Mouse (Mus musculus): Measurements from ENCODE around the gene Atf4. TPM values are rescaled to one million over a fixed set of nuclear protein-coding genes. Genes with fewer than 3 reads are reported as not detected.

Atf4 gene
- total and polyA plus RNA-seq, 3 experiments = 85.1 to 444 (median 351) TPM

DNA sequence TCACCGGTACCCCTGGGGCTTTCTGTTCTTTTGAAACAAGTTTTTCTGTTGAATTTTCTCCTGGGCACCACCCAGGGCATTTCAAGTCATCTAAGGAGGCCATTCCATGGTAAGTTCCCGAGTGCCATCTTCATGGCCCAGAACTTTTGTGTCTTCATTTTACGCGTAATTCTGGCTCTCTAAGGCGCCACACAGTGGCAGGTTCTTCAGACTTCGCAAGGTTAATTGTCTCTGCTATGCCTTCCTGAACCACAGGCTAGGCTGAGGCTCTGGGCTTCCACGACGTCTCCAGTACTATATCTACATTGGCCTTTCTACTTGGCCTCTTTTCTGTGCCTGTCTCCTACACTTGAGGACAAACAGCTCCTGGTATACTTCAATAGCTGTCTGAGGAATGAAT lies 34.0 kb upstream of the Atf4 start:
- TF ChIP-seq CTCF (IDR thresholded peaks at IDR 0.05 in 2 of 3, conservative IDR thresholded peaks at IDR 0.05 in 1 of 3; ENCODE audit: control insufficient read depth in 1 of 3, insufficient read depth in 1 of 3, low read depth in 2 of 3, low read length in 3 of 3, poor library complexity in 1 of 3, severe bottlenecking in 1 of 3) (peak in 1 of 3 experiments; percentile 14; a peak in 1 of 6 replicates), BHLHE40 (IDR thresholded peaks at IDR 0.05; ENCODE audit: borderline replicate concordance, low read depth, low read length) (no peak)
- no peak for DNase-seq (ENCODE audit: low read depth, low spot score)
- H3K9me3 ChIP-seq (replicated peaks; ENCODE audit: insufficient read depth, low read length) = no peaks in the 10 kb centered on the region

DNA sequence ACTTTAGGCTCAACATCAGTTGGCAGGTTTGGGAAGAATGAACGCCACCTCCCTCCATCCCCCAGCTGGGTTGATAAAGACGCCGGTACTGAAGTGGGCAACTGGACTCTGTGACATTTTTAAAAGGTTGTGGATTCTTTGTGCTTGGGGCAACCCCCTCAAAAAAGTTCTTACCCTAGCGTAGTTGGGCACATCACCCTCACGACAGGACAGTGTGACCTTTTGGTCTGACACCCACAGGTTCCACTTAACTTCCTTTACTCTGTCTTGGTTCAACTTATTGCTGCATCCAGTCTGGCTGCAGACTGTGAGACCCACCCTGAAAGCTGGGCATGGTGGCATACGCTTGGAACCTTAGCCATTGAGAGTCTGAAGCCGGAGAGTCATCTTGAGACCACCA lies 31.2 kb upstream of the Atf4 start:
- peaks cover 0 to 1% of the 10 kb centered on the region in 2 experiments; a peak in 2 of 4 replicates for H3K27me3 ChIP-seq (ENCODE audit: control insufficient read depth in 1 of 2, insufficient read depth in 2 of 2, low read length in 2 of 2)
- TF ChIP-seq JUND (IDR thresholded peaks at IDR 0.05; ENCODE audit: low read depth, low read length) = no peak
- TF ChIP-seq TAL1 (IDR thresholded peaks at IDR 0.05; ENCODE audit: low read length) = no peak
- no peak for TF ChIP-seq MXI1 (IDR thresholded peaks at IDR 0.05; ENCODE audit: low read depth, low read length)
- TF ChIP-seq RCOR1 (IDR thresholded peaks at IDR 0.05; ENCODE audit: low read depth, low read length) = no peak
- TF ChIP-seq TCF12 (IDR thresholded peaks at IDR 0.05; ENCODE audit: low read depth, low read length) = no peak
- TF ChIP-seq POLR2AphosphoS5 (IDR thresholded peaks at IDR 0.05; ENCODE audit: borderline replicate concordance, low read depth, low read length) = no peak
- H3K9ac ChIP-seq (ENCODE audit: control insufficient read depth, low read depth, low read length, poor library complexity, severe bottlenecking) = no peak overlapping the region

More for the DNA sequence above, 34.0 kb upstream of the Atf4 start:
- Histone ChIP-seq H3K27ac (ENCODE audit: control insufficient read depth, low read depth, low read length) (no peak overlapping the region), H3K4me1 (ENCODE audit: control insufficient read depth in 1 of 2, insufficient read depth in 2 of 2, low read length in 2 of 2) (peaks cover 0 to 12% of the 10 kb centered on the region in 2 experiments; a peak in 2 of 4 replicates), H3K9ac (ENCODE audit: control insufficient read depth, low read depth, low read length, poor library complexity, severe bottlenecking) (no peak overlapping the region), H3K4me3 (ENCODE audit: control insufficient read depth in 1 of 2, insufficient read depth in 1 of 2, low read depth in 2 of 2, low read length in 2 of 2) (no peak overlapping the region), H3K36me3 (ENCODE audit: control insufficient read depth in 1 of 2, insufficient read depth in 2 of 2, low read length in 2 of 2) (no peaks in the 10 kb centered on the region), H3K27me3 (ENCODE audit: control insufficient read depth in 1 of 2, insufficient read depth in 2 of 2, low read length in 2 of 2) (peaks cover 0 to 1% of the 10 kb centered on the region in 2 experiments; a peak in 2 of 4 replicates), H3K79me2 (ENCODE audit: control insufficient read depth, insufficient read depth, low read length, poor library complexity) (no peaks in the 10 kb centered on the region)

GRCm38 (mm10) chr15:80225208-80225607 lies 29.8 kb upstream of the Atf4 start:
- Histone ChIP-seq H3K9me3 (replicated peaks; ENCODE audit: insufficient read depth, low read length) (no peaks in the 10 kb centered on the region), H3K79me2 (ENCODE audit: control insufficient read depth, insufficient read depth, low read length, poor library complexity) (no peaks in the 10 kb centered on the region), H3K4me1 (ENCODE audit: control insufficient read depth in 1 of 2, insufficient read depth in 2 of 2, low read length in 2 of 2) (peaks cover 0 to 6% of the 10 kb centered on the region in 2 experiments; a peak in 2 of 4 replicates), H3K4me3 (ENCODE audit: control insufficient read depth in 1 of 2, insufficient read depth in 1 of 2, low read depth in 2 of 2, low read length in 2 of 2) (peak overlapping the region in 1 of 2 experiments; percentile 26; a peak in 1 of 4 replicates), H3K9ac (ENCODE audit: control insufficient read depth, low read depth, low read length, poor library complexity, severe bottlenecking) (no peak overlapping the region; the same call in 1 of the 2 replicates), H3K36me3 (ENCODE audit: control insufficient read depth in 1 of 2, insufficient read depth in 2 of 2, low read length in 2 of 2) (no peaks in the 10 kb centered on the region), H3K27ac (ENCODE audit: control insufficient read depth, low read depth, low read length) (no peak overlapping the region), H3K27me3 (ENCODE audit: control insufficient read depth in 1 of 2, insufficient read depth in 2 of 2, low read length in 2 of 2) (peaks cover 0 to 1% of the 10 kb centered on the region in 2 experiments; a peak in 2 of 4 replicates)
- DNase-seq (ENCODE audit: low read depth, low spot score) = peak; percentile 83
- TF ChIP-seq USF2 (IDR thresholded peaks at IDR 0.05; ENCODE audit: borderline replicate concordance in 1 of 2, insufficient read depth in 1 of 2, low read depth in 1 of 2, low read length in 2 of 2) = no peak
- peak; percentile 74 for TF ChIP-seq ZC3H11A (IDR thresholded peaks at IDR 0.05; ENCODE audit: low read depth, low read length)
- TF ChIP-seq TAL1 (IDR thresholded peaks at IDR 0.05; ENCODE audit: low read length) = no peak
- no peak for TF ChIP-seq POLR2AphosphoS2 (IDR thresholded peaks at IDR 0.05; ENCODE audit: low read length)
- TF ChIP-seq MXI1 (IDR thresholded peaks at IDR 0.05; ENCODE audit: low read depth, low read length) = no peak
- TF ChIP-seq GABPA (IDR thresholded peaks at IDR 0.05; ENCODE audit: low read depth, low read length) = no peak
- peak; percentile 85 to 93 (median 91) for TF ChIP-seq CTCF (IDR thresholded peaks at IDR 0.05 in 2 of 3, conservative IDR thresholded peaks at IDR 0.05 in 1 of 3; ENCODE audit: control insufficient read depth in 1 of 3, insufficient read depth in 1 of 3, low read depth in 2 of 3, low read length in 3 of 3, poor library complexity in 1 of 3, severe bottlenecking in 1 of 3)
- 0 out of 2 replicates have a peak, but pooled peaks have one; percentile 18 for TF ChIP-seq MYC (IDR thresholded peaks at IDR 0.05; ENCODE audit: low read depth, low read length)
- no peak for TF ChIP-seq TBP (IDR thresholded peaks at IDR 0.05; ENCODE audit: low read depth, low read length)
- no peak for TF ChIP-seq POLR2A (IDR thresholded peaks at IDR 0.05; ENCODE audit: control insufficient read depth in 1 of 2, insufficient read depth in 1 of 2, low read depth in 1 of 2, low read length in 2 of 2, poor library complexity in 1 of 2)
- TF ChIP-seq MAFK (IDR thresholded peaks at IDR 0.05; ENCODE audit: borderline replicate concordance, low read depth, low read length) = no peak
- TF ChIP-seq POLR2AphosphoS5 (IDR thresholded peaks at IDR 0.05; ENCODE audit: borderline replicate concordance, low read depth, low read length) = no peak
- no peak for TF ChIP-seq UBTF (IDR thresholded peaks at IDR 0.05; ENCODE audit: borderline replicate concordance, insufficient read depth, low read depth, low read length)
- peak; percentile 77 for TF ChIP-seq SMC3 (IDR thresholded peaks at IDR 0.05; ENCODE audit: low read depth, low read length)
- no peak for TF ChIP-seq RCOR1 (IDR thresholded peaks at IDR 0.05; ENCODE audit: low read depth, low read length)
- no peak for TF ChIP-seq SIN3A (IDR thresholded peaks at IDR 0.05; ENCODE audit: low read length)
- TF ChIP-seq EP300 (IDR thresholded peaks at IDR 0.05; ENCODE audit: low read depth in 1 of 2, low read length in 2 of 2) = no peak
- TF ChIP-seq MYB (IDR thresholded peaks at IDR 0.05; ENCODE audit: low read depth, low read length) = no peak
- TF ChIP-seq ETS1 (IDR thresholded peaks at IDR 0.05; ENCODE audit: low read depth, low read length) = 0 out of 2 replicates have a peak, but pooled peaks have one; percentile 14
- no peak for TF ChIP-seq MAX (IDR thresholded peaks at IDR 0.05; ENCODE audit: low read length)
- no peak for TF ChIP-seq ELF1 (IDR thresholded peaks at IDR 0.05; ENCODE audit: low read depth, low read length)

More for the DNA sequence above, 31.2 kb upstream of the Atf4 start:
- no peaks in the 10 kb centered on the region for H3K9me3 ChIP-seq (replicated peaks; ENCODE audit: insufficient read depth, low read length)
- no peak overlapping the region for H3K4me3 ChIP-seq (ENCODE audit: control insufficient read depth in 1 of 2, insufficient read depth in 1 of 2, low read depth in 2 of 2, low read length in 2 of 2)
- DNase-seq (ENCODE audit: low read depth, low spot score) = no peak
- H3K27ac ChIP-seq (ENCODE audit: control insufficient read depth, low read depth, low read length) = no peak overlapping the region
- peaks cover 0 to 12% of the 10 kb centered on the region in 2 experiments; a peak in 2 of 4 replicates for H3K4me1 ChIP-seq (ENCODE audit: control insufficient read depth in 1 of 2, insufficient read depth in 2 of 2, low read length in 2 of 2)
- no peaks in the 10 kb centered on the region for H3K79me2 ChIP-seq (ENCODE audit: control insufficient read depth, insufficient read depth, low read length, poor library complexity)
- H3K36me3 ChIP-seq (ENCODE audit: control insufficient read depth in 1 of 2, insufficient read depth in 2 of 2, low read length in 2 of 2) = no peaks in the 10 kb centered on the region
